Mouse (Mus musculus): ENCODE measurements around the gene Chrm4.

Gene Chrm4

GRCm38 (mm10) chr2:91922586-91923414 is 4.2 kb upstream of the Chrm4 start:
- DNase-seq = no peak

DNA sequence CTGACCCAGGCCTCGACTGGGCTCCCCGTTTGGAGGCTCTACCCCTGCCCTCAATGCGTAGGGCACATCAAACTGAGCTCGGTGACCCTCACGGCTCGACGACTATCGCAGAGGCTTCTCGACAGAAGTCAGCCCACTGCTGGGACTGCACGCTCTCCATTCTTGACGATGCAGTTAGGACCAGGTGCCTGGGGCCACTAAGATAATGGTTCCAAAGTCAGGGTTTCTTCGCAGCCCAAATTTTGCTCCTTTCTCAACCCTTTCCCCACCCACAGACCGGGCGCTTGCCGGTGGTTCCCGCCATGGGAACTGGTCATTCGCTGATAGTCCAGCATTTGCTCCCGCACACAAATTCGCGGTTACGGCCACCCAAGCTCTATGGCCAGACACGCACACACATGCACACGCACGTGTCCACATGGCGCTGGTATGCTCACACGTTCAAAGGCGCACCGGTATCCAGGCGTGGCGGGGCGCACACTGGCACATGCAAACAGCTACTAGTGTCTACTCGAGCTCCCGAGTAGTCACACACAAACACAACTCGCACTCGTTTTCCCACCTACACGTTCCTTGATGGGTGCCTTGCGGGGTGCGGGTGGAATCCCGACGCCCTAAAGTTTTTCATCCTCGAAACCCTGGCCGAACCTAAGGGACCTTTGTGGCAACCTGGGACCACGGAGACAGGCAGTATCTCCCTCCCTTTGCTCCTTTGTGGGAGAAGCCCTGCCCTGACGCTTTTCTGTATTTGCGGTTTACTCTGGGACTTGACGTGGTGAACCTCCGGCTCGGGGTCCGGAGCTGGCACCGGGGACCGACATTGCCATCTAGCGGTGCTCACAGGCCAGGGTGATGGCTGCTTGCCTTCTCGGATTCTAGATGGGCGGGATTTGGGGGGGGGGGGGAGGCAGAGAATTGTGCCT is 3.4 kb upstream of the Chrm4 start:
- DNase-seq = peak; percentile 61

- no peak for DNase-seq
Measured at GRCm38 (mm10) chr2:91924726-91925125, 2.3 kb upstream of the Chrm4 start.

GRCm38 (mm10) chr2:91925442-91925841 is 1.6 kb upstream of the Chrm4 start:
- peak; percentile 16 for DNase-seq

- DNase-seq = peak; percentile 83
Measured at GRCm38 (mm10) chr2:91927826-91928533, 931 bp downstream of the Chrm4 start.

DNA sequence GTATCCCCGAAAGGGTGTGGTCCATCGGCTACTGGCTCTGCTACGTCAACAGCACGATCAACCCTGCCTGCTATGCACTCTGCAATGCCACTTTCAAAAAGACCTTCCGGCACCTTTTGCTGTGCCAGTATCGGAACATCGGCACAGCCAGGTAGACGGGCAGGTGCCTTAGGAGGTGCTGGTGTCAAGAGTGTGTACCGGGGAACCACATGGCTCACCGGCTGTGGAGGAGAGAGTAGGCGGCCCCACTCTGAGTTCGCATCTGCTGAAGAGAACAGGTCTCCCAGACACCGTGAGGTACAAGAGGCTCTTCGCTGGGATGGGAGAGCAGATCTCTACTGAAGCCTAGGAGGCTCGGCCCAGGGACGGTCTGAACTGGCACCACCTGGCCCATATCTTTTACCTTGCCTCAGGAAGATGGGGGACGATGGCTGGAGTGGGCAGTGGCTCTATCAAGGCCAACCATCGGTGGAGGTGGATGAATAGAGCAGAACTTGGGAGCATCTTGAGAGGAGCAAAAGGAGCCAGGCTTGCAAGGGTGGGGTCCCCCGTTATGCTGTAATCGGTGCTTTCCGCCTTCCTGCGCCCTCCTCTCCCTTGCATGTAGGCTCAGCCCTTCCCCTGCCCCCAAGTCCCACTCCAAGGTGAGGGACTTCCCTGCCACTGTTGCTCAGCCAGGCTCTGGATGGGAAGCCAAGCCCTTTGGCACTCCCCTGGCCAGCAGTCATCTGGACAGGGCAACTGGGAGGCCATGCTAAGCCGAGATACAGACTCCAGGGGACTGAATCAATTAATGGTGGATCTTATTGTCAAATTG is 1.7 kb downstream of the Chrm4 start:
- peak; percentile 37 for DNase-seq

- peak; percentile 17 for DNase-seq
Measured at GRCm38 (mm10) chr2:91929455-91929854, 2.4 kb downstream of the Chrm4 start.

DNA sequence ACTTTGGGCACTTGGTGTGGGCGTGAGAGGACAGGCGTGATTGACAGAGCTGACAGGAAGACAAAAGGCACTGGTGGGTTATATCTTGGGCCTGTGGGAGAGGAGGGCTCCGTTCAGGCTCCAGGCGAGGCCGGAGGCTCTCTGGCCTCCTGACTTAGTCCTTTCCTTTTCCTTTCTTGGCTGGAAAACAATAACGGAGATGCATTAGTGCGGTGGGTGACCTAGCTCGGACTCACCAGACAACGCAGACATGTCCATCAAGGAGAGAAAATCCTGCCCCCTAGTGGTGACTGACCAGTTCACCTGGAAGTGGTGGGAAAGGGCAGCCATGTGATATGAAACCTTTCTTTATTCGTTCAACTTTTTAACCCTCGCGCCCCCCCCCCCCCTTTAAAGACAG is 2.9 kb downstream of the Chrm4 start:
- DNase-seq = peak; percentile 58

GRCm38 (mm10) chr2:91930761-91931291 is 3.8 kb downstream of the Chrm4 start:
- peak; percentile 32 for DNase-seq

- peak; percentile 32 for DNase-seq
Measured at GRCm38 (mm10) chr2:91931328-91932159, 4.5 kb downstream of the Chrm4 start.

- DNase-seq = peak; percentile 29
Measured at GRCm38 (mm10) chr2:91932160-91932711, 5.2 kb downstream of the Chrm4 start, which contains the start of gene Mdk. TSS of gene Mdk (minus strand) at chr2:91932297.

DNA sequence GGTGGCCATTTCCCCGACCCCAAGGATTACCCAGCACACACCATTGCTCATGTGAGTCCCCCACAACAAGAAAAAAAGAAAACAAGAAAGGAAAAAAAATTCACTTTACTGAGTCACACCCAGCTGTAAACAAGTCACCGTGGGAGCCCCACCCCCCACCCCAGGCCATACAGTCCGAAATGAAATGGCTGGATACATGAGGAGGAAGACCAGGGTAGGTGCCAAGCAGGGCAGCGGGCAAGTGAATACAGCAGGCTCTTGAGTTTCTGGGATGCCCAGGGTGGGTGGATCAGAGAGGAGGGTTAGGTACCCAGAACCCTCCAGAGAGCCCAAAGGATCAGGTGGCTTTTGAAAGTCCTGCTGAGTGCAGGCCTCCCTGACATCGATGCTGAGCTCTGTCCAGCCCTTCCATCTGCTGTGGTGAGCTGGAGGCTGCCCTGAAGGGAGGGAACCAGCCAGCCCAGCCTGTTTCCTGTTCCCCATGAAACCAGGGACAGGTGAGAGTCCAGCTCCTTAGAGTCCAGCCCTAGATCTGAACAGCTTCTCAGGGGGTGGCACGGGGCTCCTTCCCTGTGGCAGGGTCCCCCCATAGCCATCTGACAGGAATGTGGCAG is 5.8 kb downstream of the Chrm4 start:
- DNase-seq = peak; percentile 67

GRCm38 (mm10) chr2:91933471-91933870 is 6.4 kb downstream of the Chrm4 start:
- DNase-seq = peak; percentile 77

DNA sequence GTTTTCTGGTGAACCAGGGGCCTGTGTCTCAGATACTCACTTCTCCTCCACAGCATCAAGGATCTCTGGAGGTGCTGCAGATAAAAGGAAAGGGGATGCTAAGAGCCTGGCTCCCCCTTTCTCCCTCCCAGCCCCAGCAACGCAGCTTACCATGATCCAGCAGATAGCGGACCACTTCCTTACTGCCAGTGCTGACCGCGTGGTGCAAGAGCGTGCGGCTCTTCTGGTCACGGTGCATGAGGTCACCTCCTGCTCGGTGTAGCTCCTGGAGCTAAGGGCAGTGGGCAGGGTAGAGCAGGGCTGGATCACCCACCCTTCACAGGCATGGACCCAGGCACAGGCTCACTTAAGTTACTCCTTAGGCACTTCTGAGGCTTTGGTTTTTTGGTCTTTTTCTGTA is 7.0 kb downstream of the Chrm4 start:
- no peak for DNase-seq

GRCm38 (mm10) chr2:91934826-91935525 is 7.9 kb downstream of the Chrm4 start:
- peak; percentile 62 for DNase-seq

DNA sequence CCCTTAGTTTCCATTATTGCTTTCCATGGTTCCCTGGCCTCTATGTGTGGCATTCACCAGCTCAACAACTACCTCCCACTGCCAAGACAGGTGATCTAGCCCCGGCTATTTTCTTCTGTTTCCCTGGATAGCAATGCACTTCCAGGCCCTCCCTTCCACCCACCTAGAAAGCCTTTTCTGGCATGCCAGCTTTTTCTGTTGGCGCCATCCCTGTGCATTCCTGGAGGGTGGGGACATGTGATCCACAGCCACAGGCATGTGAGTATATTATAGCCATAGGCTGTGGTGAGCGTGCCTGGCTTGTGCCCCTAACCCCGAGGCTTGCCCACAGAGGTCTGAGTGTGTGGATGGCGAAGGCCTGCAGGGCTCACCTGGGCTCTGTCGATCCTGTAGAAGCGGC is 9.1 kb downstream of the Chrm4 start:
- peak; percentile 16 for DNase-seq

GRCm38 (mm10) chr2:91939303-91939935 is 12.4 kb downstream of the Chrm4 start:
- DNase-seq = no peak

DNA sequence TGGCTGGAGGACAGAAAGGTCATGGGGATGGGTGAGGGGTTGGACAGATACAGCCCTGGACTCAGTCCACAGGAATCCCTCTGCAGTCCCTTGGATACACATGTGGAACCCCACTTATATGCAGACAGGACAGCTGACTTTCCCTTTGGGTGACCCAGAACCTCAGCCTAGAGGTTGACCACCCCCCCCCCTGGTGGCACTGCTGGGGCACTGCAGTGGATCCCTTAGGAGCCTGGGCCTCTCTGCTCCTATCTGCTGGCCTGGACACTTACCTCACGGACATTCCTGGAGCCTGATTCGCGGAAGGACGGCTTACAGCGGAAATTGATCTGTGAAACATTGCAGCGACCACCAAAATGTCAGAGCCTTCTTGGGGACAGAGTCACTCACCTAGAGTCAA is 15.3 kb downstream of the Chrm4 start:
- DNase-seq = no peak
